Mouse (Mus musculus) ZHBTc4 (cell line): Measurements from ENCODE around the gene Qrfpr.

Experiments
- DNase-seq: peaks from one replicate; pipeline ENCODE4 v3.0.0-alpha.2; 2011; ENCODE audit warnings: low read depth, low spot score

Gene Qrfpr

DNA sequence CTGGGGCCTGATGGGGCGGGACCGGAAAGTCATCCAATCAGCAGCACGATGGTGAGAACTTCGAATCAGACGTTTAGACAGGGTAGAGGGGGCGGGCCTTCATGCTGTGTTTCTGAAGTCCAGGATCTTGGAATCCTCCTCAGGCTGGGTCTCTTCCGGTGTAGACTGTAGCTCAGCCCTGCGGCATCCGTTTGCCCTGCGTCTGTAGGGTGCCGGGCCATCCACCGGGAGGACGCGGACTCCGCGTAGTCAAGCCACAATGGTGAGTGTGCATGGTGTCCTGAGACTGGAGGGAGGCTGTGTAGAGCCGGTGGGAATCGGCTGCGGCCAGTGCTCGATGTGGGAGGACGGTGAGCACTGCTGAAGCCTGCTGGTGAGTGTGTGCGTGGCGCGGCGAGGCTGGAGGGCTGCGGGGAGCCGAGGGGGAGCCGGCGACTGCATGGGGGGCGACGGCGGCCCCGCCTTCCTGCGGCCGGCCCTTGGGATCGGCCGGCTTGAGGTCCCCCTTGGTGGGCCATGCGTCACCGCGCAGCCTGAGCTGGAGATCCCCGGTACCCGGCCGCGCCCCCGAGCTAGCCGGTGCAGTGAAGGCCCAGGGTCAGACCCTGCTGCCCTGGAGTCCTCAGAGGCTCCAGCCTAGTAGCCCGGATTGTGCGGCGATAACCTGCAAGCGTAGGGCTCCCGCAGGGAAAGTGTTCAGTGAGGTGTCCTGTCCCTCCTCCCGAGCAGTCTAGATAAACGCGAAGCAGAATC is 71.0 kb downstream of the Qrfpr start, which contains the start of gene D3Ertd254e:
Gene D3Ertd254e (plus strand): TSS at position 84 of the 753 bp plus-strand sequence.
- peak; percentile 96 for DNase-seq

- DNase-seq: no peak
Observed at GRCm38 (mm10) chr3:36150537-36150933, 71.6 kb downstream of the Qrfpr start.

DNA sequence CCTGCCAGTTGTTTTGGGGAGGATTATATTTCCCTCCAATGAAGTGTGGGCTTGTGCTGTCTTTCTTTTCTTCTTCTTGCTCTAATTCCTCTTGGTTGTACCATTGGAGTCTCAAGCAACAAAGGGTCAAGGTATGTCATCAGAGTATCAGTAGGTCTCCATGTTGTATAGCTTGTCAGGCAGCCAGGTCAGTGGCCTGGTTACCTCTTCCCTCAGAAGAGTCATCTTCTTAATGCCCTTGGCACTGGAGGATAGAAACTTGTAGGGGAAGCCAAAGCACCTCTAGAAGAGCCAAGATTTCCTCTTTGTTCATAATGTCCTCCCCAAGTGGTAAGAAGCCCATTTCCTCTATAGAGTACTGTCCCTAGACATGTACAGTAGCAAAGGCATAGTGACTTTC is 83.1 kb downstream of the Qrfpr start:
- no peak for DNase-seq

- DNase-seq: no peak
Observed at GRCm38 (mm10) chr3:36138171-36138660, 83.9 kb downstream of the Qrfpr start.

DNA sequence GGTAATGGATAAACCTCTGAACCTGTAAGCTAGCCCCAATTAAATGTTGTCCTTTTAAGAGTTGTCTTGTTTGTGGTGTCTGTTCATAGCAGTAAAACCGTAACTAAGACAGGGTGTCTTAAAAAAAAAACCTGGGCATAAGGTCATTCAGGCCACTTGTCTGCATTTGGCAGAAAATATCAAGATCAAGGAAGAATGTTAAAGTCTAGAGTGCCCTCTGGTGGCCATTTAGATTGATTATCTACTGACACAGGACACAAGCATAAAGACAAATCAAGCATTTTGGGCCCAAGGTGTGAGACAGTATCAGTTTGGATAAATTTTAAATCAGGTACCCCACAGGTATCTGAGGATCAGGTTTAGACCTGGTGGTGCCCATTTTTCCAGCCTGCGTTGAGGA is 84.6 kb downstream of the Qrfpr start:
- peak; percentile 80 for DNase-seq

GRCm38 (mm10) chr3:36136152-36136551 is 86.0 kb downstream of the Qrfpr start:
- no peak for DNase-seq
